Mouse (Mus musculus): ENCODE results near the gene Alg12.

GRCm38 (mm10) chr15:88853106-88853505 lies 34.0 kb upstream of the Alg12 start:
- no peak for TF ChIP-seq POLR2A (IDR thresholded peaks at IDR 0.05; ENCODE audit: insufficient read depth, low read depth, low read length)
- no peak for TF ChIP-seq CTCF (IDR thresholded peaks at IDR 0.05; ENCODE audit: insufficient read depth, low read depth, low read length)

Measured in olfactory bulb, adult 2 months (tissue).